Mouse (Mus musculus): Measurements from ENCODE around the gene Col27a1. TPM values are rescaled to one million over a fixed set of nuclear protein-coding genes. Genes with fewer than 3 reads are reported as not detected.

Col27a1 gene
- polyA plus RNA-seq, 1 experiment from 2014 or later: 0.85 TPM

DNA sequence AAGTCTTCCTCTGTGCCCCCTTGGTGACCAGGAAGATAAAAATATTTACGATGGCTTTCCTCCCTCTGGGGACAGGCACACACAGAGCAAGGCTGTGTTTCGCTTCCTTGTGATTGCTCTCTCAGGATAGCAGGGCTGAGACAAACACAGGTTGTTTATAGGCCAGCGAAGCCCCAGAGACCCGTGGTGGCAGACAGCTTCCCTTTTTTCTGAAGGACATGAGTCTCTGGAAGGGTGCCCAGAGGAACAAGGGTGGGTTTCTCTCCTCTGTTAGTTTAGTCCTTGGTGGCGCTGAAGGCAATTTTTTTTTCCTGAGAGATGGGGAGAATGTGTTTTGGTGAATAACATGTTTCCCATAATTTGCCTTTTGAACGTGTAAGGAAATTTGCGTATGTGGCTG is 8.2 kb upstream of the Col27a1 start:
- Histone ChIP-seq H3K27me3 (no peaks in the 10 kb centered on the region), H3K4me3 (no peak overlapping the region), H3K4me2 (no peak overlapping the region), H3K36me3 (ENCODE audit: poor library complexity, severe bottlenecking) (no peaks in the 10 kb centered on the region), H3K9ac (no peak overlapping the region), H3K9me3 (replicated peaks) (no peaks in the 10 kb centered on the region), H3K4me1 (no peaks in the 10 kb centered on the region), H3K27ac (no peak overlapping the region)
- ATAC-seq: no peak
- 89% methylated on average over 7 of the region's 7 CpGs for WGBS

DNA sequence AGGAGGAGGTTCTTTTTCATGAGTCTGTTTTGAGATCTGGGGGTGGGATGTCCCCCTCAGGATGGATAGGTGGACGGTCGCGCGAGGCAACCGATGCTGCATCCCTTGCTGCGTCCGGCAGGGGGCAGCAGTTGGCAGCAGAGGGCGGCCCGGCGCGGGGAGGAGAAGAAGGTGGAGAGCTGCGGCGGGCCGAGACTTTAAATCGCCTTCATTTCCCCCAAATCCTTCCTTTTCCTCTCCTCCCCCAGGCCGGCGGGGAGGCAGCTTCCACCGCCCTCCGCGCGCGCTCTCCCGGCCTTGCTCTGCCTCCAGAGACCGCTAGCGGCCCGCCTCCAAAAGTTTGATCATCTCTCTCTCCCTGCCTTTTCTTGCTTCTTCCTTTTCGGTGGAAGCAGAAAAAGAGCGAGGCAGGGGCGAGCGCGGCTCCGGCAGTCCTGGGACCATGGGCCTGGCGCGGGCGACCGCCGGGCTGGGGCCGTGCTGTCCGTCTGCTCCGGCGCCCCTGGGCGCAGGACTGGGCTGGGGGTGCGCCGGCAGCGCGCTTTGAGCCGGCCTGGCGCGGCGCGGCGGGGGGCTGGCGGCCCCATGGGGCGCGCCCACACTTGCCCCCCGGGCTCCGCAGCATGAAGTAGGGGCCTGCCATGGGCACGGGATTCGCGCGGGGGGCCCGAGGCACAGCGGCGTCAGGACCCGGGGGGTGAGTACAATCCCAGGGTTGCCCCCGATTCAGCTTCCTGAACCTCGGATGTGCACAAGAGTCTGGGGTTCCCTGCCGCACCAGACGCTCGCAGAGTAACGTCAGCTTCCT is 1.6 kb downstream of the Col27a1 start:
- Histone ChIP-seq H3K9me3 (replicated peaks) (no peaks in the 10 kb centered on the region), H3K4me1 (peaks cover 30% of the 10 kb centered on the region), H3K4me3 (peak overlapping the region; percentile 71), H3K9ac (peak overlapping the region; percentile 75), H3K27ac (no peak overlapping the region), H3K27me3 (peaks cover 54% of the 10 kb centered on the region), H3K4me2 (peak overlapping the region; percentile 100), H3K36me3 (ENCODE audit: poor library complexity, severe bottlenecking) (no peaks in the 10 kb centered on the region)
- under 1% methylated on average over 67 of the region's 71 CpGs for WGBS
- peak; percentile 66 for ATAC-seq

DNA sequence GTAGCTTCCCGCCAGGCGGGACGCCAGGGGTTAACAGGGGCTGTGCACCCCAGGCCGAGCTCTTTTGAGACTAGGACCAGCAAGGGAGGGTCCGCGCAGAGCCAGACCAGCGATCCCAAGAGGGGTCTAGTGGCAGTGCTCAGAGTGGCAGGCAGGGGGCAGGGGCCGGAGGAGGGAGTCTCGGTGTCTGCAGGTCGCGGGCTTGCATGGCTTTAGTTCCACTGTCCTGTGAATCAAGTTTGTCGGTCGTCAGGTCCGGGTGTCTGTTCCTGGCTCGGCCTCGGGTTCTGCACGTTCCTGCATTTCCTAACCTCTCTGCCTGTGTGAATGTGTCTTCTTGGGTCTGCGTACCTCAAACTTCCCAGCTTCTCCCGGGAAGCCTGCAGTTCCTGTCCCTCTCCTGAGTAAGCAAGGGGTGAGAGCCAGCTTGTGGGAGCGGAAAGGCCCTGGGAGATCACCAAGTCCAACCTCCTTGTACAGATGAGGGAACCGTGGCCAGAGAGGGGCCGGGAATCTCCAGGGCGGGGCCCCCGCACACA is 2.3 kb downstream of the Col27a1 start:
- Histone ChIP-seq H3K9me3 (replicated peaks) (no peaks in the 10 kb centered on the region), H3K27me3 (peaks cover 53% of the 10 kb centered on the region), H3K36me3 (ENCODE audit: poor library complexity, severe bottlenecking) (no peaks in the 10 kb centered on the region), H3K27ac (no peak overlapping the region), H3K4me2 (peak overlapping the region; percentile 100), H3K4me1 (peaks cover 30% of the 10 kb centered on the region), H3K9ac (peak overlapping the region; percentile 75), H3K4me3 (peak overlapping the region; percentile 71)
- ATAC-seq: peak; percentile 73
- 2% methylated on average over 24 of the region's 24 CpGs for WGBS

DNA sequence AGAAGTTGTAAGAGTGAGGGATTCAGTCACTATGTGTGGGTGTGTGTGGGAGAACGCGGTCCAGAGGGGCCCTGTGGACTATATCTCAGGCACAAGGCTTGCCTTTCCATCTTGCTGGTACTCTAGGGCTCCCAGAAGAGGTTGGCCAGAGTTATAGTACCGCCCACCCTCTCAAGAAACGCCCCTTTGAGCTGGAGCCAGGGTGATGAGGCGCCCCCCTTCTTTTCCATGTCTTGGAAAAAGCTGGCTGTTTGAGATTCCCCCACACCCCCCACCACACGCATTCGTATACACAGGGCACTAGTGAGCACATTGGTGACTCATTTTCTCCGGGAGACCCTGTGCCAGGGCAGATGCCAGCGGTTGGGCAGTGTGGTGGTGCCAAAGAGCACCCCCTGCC is 2.8 kb downstream of the Col27a1 start:
- Histone ChIP-seq H3K9ac (0 out of 2 replicates have a peak overlapping the region, but pooled peaks have one; percentile 75), H3K27me3 (peaks cover 48% of the 10 kb centered on the region), H3K9me3 (replicated peaks) (no peaks in the 10 kb centered on the region), H3K27ac (no peak overlapping the region), H3K4me2 (peak overlapping the region; percentile 100), H3K36me3 (ENCODE audit: poor library complexity, severe bottlenecking) (no peaks in the 10 kb centered on the region), H3K4me3 (peak overlapping the region; percentile 71), H3K4me1 (peaks cover 30% of the 10 kb centered on the region)
- 23% methylated on average over 9 of the region's 9 CpGs for WGBS
- ATAC-seq: peak; percentile 32

DNA sequence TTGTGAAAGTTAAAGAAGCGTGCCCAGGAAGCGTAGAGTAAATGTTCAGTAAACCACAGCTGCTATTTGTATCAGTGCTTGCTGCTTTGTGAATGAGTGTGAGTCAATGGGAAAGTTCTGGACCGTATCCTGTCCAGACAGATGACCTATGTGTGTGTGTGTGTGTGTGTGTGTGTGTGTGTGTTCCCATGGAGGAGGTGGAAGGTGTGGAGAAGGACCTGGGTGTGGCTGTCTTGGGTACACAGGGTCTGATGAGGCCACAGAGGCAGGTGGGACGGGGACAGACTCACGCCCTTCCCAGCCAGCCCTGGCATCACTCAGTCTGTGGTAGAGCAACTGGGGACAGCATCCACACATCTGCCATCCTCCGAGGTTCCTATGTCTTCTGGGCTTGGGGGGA is 3.7 kb downstream of the Col27a1 start:
- ATAC-seq: no peak
- Histone ChIP-seq H3K9ac (no peak overlapping the region), H3K4me2 (no peak overlapping the region), H3K4me3 (no peak overlapping the region), H3K4me1 (peaks cover 30% of the 10 kb centered on the region), H3K9me3 (replicated peaks) (no peaks in the 10 kb centered on the region), H3K27me3 (peaks cover 39% of the 10 kb centered on the region), H3K36me3 (ENCODE audit: poor library complexity, severe bottlenecking) (no peaks in the 10 kb centered on the region), H3K27ac (no peak overlapping the region)
- 90% methylated on average over 6 of the region's 6 CpGs for WGBS

DNA sequence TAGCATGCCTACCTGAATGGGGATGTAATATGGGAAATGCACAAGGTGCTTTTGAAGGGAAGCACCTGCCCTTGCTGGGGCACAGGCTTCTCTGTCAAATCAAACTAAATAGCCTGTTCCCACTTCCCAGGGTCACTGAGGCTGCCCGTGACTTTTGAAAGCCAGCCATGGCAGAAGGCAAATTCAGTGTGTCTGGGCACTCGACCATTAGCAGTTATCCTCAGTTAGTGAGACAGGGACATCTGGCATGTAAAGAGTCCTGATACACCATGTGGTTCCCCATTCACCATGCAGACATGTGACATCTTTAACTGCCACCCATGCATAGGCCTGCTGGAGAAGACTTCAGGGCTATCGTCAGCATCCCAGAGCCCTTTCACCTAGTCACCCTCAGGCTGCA is 5.3 kb downstream of the Col27a1 start:
- Histone ChIP-seq H3K4me2 (no peak overlapping the region), H3K9ac (no peak overlapping the region), H3K36me3 (ENCODE audit: poor library complexity, severe bottlenecking) (no peaks in the 10 kb centered on the region), H3K9me3 (replicated peaks) (no peaks in the 10 kb centered on the region), H3K27ac (no peak overlapping the region), H3K4me3 (no peak overlapping the region), H3K4me1 (peaks cover 25% of the 10 kb centered on the region), H3K27me3 (peaks cover 24% of the 10 kb centered on the region)
- WGBS: 81% methylated on average over 3 of the region's 3 CpGs
- no peak for ATAC-seq

DNA sequence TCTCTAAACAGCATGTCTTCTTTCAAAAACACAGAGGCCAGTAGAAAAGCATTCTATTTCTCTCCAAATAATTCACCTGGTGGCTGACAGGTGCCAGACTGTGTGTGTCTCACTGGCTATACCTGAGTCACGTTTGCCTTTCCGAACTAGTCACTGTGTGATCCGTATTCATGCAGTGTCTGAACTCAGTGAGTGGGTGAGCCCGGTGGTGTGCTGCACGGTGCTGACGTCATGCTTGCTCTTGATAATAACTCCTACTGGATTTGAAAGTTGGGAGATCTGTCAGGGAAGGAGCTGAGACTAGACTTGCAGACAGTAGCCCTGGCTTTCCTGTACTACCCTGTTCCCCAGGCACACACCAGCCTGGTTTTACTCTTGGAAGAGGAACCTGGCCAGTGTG is 5.8 kb downstream of the Col27a1 start:
- ATAC-seq: no peak
- no peak overlapping the region for H3K4me2 ChIP-seq
- no peaks in the 10 kb centered on the region for H3K9me3 ChIP-seq (replicated peaks)
- peaks cover 19% of the 10 kb centered on the region for H3K4me1 ChIP-seq
- H3K27me3 ChIP-seq: peaks cover 18% of the 10 kb centered on the region
- WGBS: 90% methylated on average over 6 of the region's 6 CpGs
- H3K4me3 ChIP-seq: no peak overlapping the region
- no peaks in the 10 kb centered on the region for H3K36me3 ChIP-seq (ENCODE audit: poor library complexity, severe bottlenecking)
- no peak overlapping the region for H3K27ac ChIP-seq
- H3K9ac ChIP-seq: no peak overlapping the region

DNA sequence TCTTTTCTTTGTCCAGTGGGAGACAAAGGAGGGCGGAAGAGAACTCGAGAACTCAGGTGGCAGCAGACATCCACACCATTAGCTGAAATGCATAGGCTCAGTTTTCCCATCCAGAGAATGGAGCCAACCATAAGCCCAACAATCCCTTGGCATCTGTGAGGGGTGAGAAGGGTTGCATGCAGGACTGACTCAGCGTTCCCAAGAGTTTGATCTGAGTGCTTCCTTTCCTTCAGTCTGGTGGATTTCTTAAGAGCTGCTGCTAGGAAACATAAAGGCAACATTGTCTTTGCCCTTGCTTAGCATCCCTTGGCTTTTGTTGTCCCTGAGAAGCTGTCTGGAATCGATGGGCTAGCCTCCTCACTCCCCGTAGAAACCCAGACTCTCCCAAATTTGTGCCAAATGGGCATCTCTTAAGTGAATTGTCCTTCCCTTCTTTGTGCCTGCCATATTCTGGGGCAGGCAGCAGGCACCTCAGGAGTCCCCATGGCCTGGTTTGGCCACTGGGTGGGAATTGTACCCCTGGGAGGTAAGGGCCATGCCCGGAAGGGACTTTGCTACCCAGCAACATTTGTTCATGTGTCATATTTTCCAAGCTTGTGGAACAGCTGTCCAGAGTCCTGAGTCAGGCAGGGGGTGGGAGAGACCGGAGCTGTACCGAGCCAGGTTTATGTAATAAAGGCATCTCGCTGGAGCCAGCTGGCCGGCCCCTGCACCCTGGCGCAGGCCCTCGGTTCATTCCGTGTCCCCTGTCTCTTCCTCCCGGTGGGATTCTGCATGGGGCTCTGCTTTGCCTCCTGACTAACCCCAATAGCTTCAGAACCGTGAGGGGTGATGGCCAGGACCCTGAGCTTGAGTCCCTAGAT is 7.5 kb downstream of the Col27a1 start:
- Histone ChIP-seq H3K4me2 (no peak overlapping the region), H3K9ac (no peak overlapping the region), H3K4me1 (peaks cover 8% of the 10 kb centered on the region), H3K36me3 (ENCODE audit: poor library complexity, severe bottlenecking) (no peaks in the 10 kb centered on the region), H3K4me3 (no peak overlapping the region), H3K9me3 (replicated peaks) (no peaks in the 10 kb centered on the region), H3K27ac (no peak overlapping the region), H3K27me3 (peaks cover 11% of the 10 kb centered on the region; the same call in 1 of the 2 replicates)
- no peak for ATAC-seq
- WGBS: 83% methylated on average over 15 of the region's 15 CpGs

DNA sequence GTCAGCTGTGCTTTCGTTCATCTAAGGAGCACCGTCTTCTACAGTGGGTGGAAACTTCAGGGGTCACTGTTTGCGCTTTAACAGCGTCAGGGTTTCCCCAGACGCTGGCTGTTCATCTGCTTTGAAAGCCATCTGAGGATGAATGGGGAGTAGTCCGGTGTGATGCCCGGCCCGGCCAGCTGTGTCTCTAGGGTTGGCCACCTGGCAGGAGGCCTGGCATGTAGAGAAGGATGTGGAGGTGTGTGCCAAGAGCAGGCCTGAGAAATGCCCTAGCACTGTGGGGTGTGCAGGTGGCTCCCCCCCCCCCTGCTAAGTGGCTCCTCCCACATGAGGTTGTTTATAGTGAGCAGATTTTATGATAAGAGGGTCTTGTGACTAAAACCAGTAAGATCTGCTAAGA is 8.4 kb downstream of the Col27a1 start:
- H3K9ac ChIP-seq: no peak overlapping the region
- no peaks in the 10 kb centered on the region for H3K9me3 ChIP-seq (replicated peaks)
- WGBS: 79% methylated on average over 8 of the region's 8 CpGs
- no peak overlapping the region for H3K4me3 ChIP-seq
- H3K36me3 ChIP-seq (ENCODE audit: poor library complexity, severe bottlenecking): no peaks in the 10 kb centered on the region
- H3K27ac ChIP-seq: no peak overlapping the region
- peaks cover 3% of the 10 kb centered on the region; the same call in 1 of the 2 replicates for H3K27me3 ChIP-seq
- H3K4me2 ChIP-seq: no peak overlapping the region
- ATAC-seq: no peak
- peaks cover 11% of the 10 kb centered on the region for H3K4me1 ChIP-seq

DNA sequence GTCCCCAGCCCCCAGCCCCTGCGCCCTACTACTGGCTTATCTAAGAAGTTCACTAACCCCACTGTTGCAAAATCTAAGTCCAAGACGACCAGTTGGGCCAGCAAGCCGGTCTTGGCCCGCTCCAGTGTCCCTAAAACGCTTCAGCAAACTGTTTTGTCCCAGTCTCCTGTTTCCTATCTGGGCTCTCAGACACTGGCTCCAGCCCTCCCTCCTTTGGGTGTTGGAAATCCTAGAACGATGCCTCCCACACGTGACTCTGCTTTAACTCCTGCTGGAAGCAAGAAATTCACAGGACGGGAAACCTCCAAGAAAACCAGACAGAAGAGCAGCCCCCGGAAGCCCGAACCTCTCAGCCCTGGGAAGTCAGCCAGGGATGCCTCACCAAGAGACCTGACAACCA is 11.6 kb downstream of the Col27a1 start:
- ATAC-seq: no peak
- Histone ChIP-seq H3K27ac (no peak overlapping the region), H3K4me1 (peaks cover 30% of the 10 kb centered on the region), H3K27me3 (no peaks in the 10 kb centered on the region), H3K4me2 (no peak overlapping the region), H3K9me3 (replicated peaks) (no peaks in the 10 kb centered on the region), H3K9ac (no peak overlapping the region), H3K36me3 (ENCODE audit: poor library complexity, severe bottlenecking) (no peaks in the 10 kb centered on the region), H3K4me3 (no peak overlapping the region)
- 92% methylated on average over 10 of the region's 10 CpGs for WGBS

DNA sequence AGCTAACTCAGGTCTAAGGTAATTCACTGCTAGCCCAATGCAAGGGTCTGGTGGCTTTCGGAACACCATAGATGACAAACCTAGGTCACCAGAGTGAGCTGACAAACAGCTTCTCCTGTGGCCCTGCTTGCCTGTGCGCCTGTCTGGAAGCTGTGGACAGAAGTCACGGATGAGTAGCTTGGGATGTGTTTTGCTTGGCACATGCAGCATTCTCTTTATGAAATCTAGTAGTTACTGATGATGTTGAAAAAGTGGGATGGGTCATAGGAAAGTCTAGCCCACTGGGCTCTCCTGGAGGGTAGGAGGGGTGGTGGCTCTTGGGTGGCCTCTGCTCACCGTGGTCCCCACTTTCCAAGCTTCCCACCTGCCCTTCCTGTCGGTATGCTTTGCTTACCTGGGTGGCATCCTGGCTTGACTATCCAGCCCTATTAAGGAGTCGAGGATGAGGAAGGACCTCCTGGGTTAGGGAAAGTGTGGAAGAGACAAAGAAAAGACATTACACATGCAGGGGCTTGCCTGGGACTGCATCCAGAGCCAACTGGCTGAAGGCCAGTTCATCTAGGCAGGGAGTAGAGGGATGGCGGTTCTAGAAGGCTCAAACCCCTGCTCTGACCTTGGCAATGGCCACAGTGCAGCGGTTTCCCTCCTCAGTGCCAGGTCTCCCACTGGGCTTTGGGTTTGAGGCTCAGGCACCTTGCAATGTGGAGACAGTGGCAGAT is 12.5 kb downstream of the Col27a1 start:
- no peaks in the 10 kb centered on the region for H3K27me3 ChIP-seq
- H3K9me3 ChIP-seq (replicated peaks): no peaks in the 10 kb centered on the region
- no peak overlapping the region for H3K9ac ChIP-seq
- ATAC-seq: peak; percentile 61
- H3K27ac ChIP-seq: no peak overlapping the region
- no peak overlapping the region for H3K4me2 ChIP-seq
- H3K4me3 ChIP-seq: no peak overlapping the region
- H3K4me1 ChIP-seq: peaks cover 30% of the 10 kb centered on the region
- 70% methylated on average over 8 of the region's 8 CpGs for WGBS
- no peaks in the 10 kb centered on the region for H3K36me3 ChIP-seq (ENCODE audit: poor library complexity, severe bottlenecking)

DNA sequence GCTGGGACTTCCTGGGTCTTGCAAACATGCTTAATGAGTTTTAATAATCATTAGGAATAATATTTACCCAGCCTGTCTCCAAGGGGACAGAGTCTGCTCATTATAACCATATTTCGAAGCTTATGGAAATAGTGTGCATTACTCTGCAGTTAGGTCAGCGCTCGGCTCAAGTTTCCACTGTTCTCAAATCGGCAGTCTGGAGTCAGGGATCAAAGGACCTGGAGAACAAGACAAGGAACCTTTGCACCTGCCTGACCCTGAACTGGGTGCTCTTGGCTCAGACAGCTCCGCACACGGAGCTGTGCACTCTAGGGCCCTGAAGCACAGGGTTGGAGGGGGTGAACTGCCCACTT is 13.1 kb downstream of the Col27a1 start:
- H3K4me2 ChIP-seq: no peak overlapping the region
- no peaks in the 10 kb centered on the region for H3K9me3 ChIP-seq (replicated peaks)
- no peak overlapping the region for H3K9ac ChIP-seq
- no peak overlapping the region for H3K4me3 ChIP-seq
- no peaks in the 10 kb centered on the region for H3K36me3 ChIP-seq (ENCODE audit: poor library complexity, severe bottlenecking)
- peaks cover 30% of the 10 kb centered on the region for H3K4me1 ChIP-seq
- WGBS: 72% methylated on average over 6 of the region's 6 CpGs
- H3K27me3 ChIP-seq: no peaks in the 10 kb centered on the region
- no peak for ATAC-seq
- H3K27ac ChIP-seq: no peak overlapping the region
